Mouse (Mus musculus) embryonic facial prominence, embryonic 11.5 days (tissue): ENCODE measurements around the gene Nagk. TPM values are rescaled to one million over a fixed set of nuclear protein-coding genes. Genes with fewer than 3 reads are reported as not detected.
"Not testable (repeated sequence)": the region's sequence is repeated elsewhere in the genome, so short reads cannot be mapped to it uniquely, and the experiment has no call there.

ENCODE experiments used
- ATAC-seq: fragments of 200-750 bp; cut with Nextera tagmentation; replicated peaks from 2 replicates; pipeline ENCODE4 v1.8.0; 2017; ENCODE audit warnings: low read depth; ENCODE audit not compliant: insufficient number of reproducible peaks, low FRiP score, low TSS enrichment
- DNase-seq: peaks from one replicate; pipeline ENCODE4 v3.0.0-alpha.2; 2015; ENCODE audit warnings: low spot score
- H3K27ac ChIP-seq: fragments of 300-500 bp; sonication (generic); replicated peaks from 2 replicates; pipeline ENCODE4 v1.5.1; 2014; ENCODE audit warnings: mild to moderate bottlenecking, low read depth, low read length, control low read depth
- H3K27me3 ChIP-seq: fragments of 300-500 bp; sonication (generic); 2 replicates; pipeline ENCODE4 v1.6.1; 2014; ENCODE audit warnings: mild to moderate bottlenecking, low read length, moderate library complexity, mixed read lengths; ENCODE audit not compliant: control insufficient read depth, insufficient read depth
- H3K36me3 ChIP-seq: fragments of 300-500 bp; sonication (generic); replicated peaks from 2 replicates; pipeline ENCODE4 v1.6.1; 2014; ENCODE audit warnings: low read depth, mild to moderate bottlenecking, low read length, moderate library complexity, mixed read lengths; ENCODE audit not compliant: control insufficient read depth, insufficient read depth
- H3K4me1 ChIP-seq: fragments of 300-500 bp; sonication (generic); 2 replicates; pipeline ENCODE4 v1.6.1; 2014; ENCODE audit warnings: low read length, mixed read lengths; ENCODE audit not compliant: control insufficient read depth, insufficient read depth
- H3K4me2 ChIP-seq: fragments of 300-500 bp; sonication (generic); 2 replicates; pipeline ENCODE4 v1.6.1; 2014; ENCODE audit warnings: low read depth, mild to moderate bottlenecking, control low read depth, low read length, moderate library complexity
- H3K4me3 ChIP-seq: fragments of 300-500 bp; sonication (generic); 2 replicates; pipeline ENCODE4 v1.5.1; 2014; ENCODE audit warnings: low read depth, low read length, control low read depth
- H3K9ac ChIP-seq: fragments of 300-500 bp; sonication (generic); replicated peaks from 2 replicates; pipeline ENCODE4 v1.6.1; 2014; ENCODE audit warnings: mild to moderate bottlenecking, control low read depth, low read length
- H3K9me3 ChIP-seq: fragments of 300-500 bp; sonication (generic); replicated peaks from 2 replicates; pipeline ENCODE4 v1.6.1; 2016; ENCODE audit warnings: mild to moderate bottlenecking, low read length, inconsistent platforms, mixed read lengths; ENCODE audit not compliant: control insufficient read depth
- WGBS: fragments of 180-500 bp; shearing (Covaris S2); extraction: QIAGEN DNeasy Blood & Tissue Kit; methylation state at CpG from one replicate; pipeline ENCODE4 v1.1.7; 2014; 5-methylcytosine and 5-hydroxymethylcytosine counted together
- polyA plus RNA-seq: library from polyadenylated mRNA; unstranded; fragments of >200 nt; fragmentation: Nextera tagmentation; extraction: Ambion mirVana; gene quantifications from 2 replicates; pipeline ENCODE4 v1.2.1, GENCODE M21; 2014

Gene Nagk
- polyA plus RNA-seq, 1 experiment from 2014 or later: 28.9 TPM

DNA sequence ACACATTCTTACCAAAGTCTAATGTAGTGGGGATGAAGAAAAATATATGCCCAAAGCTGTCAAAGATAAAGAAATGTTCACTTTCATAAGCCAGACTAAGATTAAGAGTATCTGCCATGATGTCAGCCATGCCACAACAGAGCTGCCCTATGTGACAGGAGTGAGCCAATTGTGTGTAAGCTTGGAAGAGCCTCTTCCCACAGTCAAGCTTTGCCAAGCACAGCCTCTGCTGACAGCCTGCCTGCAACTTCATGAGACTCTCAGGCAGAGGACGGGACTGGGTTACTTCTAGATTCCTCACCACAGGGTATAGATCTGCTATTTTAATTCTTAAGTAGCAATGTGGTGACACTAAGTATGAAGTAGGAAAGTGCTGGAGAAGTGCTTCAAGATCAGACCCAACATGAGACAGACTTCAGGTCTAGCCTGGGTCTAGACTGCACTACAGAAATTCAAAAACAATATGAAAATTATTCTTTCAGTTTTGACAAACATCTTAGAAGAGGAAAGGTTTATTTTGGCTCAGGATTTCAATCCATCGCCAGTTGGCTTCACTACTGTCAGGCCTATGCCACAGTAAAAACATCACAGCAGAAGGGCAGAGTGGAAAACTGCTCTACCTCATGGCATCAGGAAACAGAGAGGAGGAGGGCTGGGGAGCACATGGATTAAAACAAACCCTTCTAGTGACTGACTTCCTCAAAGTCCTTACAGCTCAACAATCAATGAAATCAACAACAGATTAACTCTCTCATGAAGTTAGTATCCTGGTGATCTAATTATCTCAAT is 26.1 kb downstream of the Nagk start:
- H3K4me1 ChIP-seq: no peaks in the 10 kb centered on the region
- no peaks in the 10 kb centered on the region for H3K27me3 ChIP-seq
- H3K4me2 ChIP-seq: no peak overlapping the region
- H3K9me3 ChIP-seq: no peaks in the 10 kb centered on the region
- WGBS: 86% methylated on average over 2 of the region's 2 CpGs
- no peak overlapping the region for H3K9ac ChIP-seq
- H3K4me3 ChIP-seq: no peak overlapping the region
- ATAC-seq: no peak
- no peak overlapping the region for H3K27ac ChIP-seq
- H3K36me3 ChIP-seq: no peaks in the 10 kb centered on the region
- DNase-seq: no peak

- ATAC-seq: no peak
- 77% methylated on average over 2 of the region's 2 CpGs for WGBS
- Histone ChIP-seq H3K9ac (no peak overlapping the region), H3K4me3 (no peak overlapping the region), H3K4me2 (no peak overlapping the region), H3K27me3 (no peaks in the 10 kb centered on the region), H3K9me3 (no peaks in the 10 kb centered on the region), H3K27ac (no peak overlapping the region), H3K36me3 (no peaks in the 10 kb centered on the region), H3K4me1 (no peaks in the 10 kb centered on the region)
- DNase-seq: no peak
Measured at GRCm38 (mm10) chr6:83821856-83822255, 27.1 kb downstream of the Nagk start.

DNA sequence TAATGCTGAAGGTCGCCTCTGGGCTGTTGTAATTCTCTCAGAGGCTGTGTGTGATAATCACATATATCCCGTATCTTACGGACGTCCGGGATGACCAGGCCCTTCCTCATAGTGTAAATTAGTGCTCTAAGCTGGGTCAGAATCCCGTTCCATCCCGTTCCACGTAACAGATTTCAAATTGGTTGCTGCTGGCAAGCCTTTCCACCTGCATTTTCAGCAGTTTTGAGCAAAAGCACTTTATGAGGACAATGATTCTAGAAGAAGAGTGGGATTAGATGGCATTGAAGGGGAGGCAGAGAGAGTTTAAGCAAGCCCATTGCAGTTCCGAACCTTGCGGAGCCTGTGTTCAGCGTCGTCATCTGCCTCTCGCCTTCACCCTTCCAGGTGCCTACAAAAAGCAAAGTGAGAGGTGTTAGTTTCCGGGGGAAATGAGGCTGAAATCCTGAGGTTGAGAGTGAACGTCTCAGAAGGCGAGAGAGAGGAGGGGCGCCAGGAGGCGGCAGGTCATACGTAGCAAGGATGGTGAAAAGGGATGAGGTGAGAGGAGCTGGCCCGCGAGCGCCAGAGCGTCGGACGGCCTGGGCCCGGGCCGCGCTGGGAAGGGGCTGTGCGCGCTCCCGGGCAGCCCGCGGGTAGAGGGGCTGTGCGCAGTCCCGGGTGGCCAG is 36.3 kb downstream of the Nagk start:
- Histone ChIP-seq H3K9me3 (no peaks in the 10 kb centered on the region), H3K36me3 (no peaks in the 10 kb centered on the region), H3K4me3 (peak overlapping the region; percentile 72), H3K4me2 (peak overlapping the region; percentile 74), H3K27me3 (no peaks in the 10 kb centered on the region), H3K9ac (peak overlapping the region; percentile 84), H3K4me1 (no peaks in the 10 kb centered on the region), H3K27ac (peak overlapping the region; percentile 73)
- WGBS: 3% methylated on average over 35 of the region's 35 CpGs
- DNase-seq: peak; percentile 21
- no peak for ATAC-seq

- H3K9me3 ChIP-seq: no peaks in the 10 kb centered on the region
- H3K4me3 ChIP-seq: peak within 1 kb of the TSS; percentile 72
- DNase-seq (peak; percentile 99), ATAC-seq (peak; percentile 98)
- peak within 1 kb of the TSS; percentile 73 for H3K27ac ChIP-seq
- peak within 1 kb of the TSS; percentile 84 for H3K9ac ChIP-seq
- H3K27me3 ChIP-seq: no peaks in the 10 kb centered on the region
- no peaks in the 10 kb centered on the region for H3K36me3 ChIP-seq
- H3K4me2 ChIP-seq: peak within 1 kb of the TSS; percentile 74
- no peaks in the 10 kb centered on the region for H3K4me1 ChIP-seq
- 0% methylated on average over 24 of the region's 37 CpGs for WGBS
Measured at GRCm38 (mm10) chr6:83831606-83832123, 36.9 kb downstream of the Nagk start, which contains the start of gene Paip2b. Gene Paip2b (minus strand): TSS chr6:83831741.

- not testable (repeated sequence) for H3K36me3 ChIP-seq, ATAC-seq, H3K9me3 ChIP-seq, DNase-seq, H3K4me3 ChIP-seq, H3K27me3 ChIP-seq, H3K4me1 ChIP-seq, H3K27ac ChIP-seq
- peak overlapping the region; percentile 22; the same call in 1 of the 2 replicates for H3K9ac ChIP-seq
- peak overlapping the region; percentile 16; the same call in 1 of the 2 replicates for H3K4me2 ChIP-seq
- WGBS: 34% methylated on average over 1 of the region's 1 CpGs
Measured at GRCm38 (mm10) chr6:83832393-83832792, 37.6 kb downstream of the Nagk start.

DNA sequence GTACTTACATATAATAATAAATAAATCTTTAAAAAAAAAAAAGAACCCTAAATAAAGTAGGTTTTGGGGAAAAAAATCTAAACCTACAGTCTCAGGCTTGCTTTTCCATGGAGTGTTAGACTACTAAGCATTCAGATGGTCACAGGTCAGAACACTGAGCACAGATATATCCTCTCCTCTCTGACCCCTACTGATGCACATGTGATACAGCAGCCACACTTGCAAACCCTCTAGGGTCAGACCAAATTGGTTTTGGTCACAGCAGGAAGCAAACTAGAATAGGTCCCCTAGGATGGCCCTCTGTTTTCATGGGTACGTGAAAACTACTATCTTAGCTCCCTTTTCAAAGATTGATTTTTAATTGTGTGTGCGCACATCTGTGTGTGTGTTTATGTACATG is 42.0 kb downstream of the Nagk start:
- H3K4me1 ChIP-seq: no peaks in the 10 kb centered on the region
- ATAC-seq (no peak), DNase-seq (no peak)
- H3K9ac ChIP-seq: no peak overlapping the region
- H3K27me3 ChIP-seq: no peaks in the 10 kb centered on the region
- WGBS: 81% methylated on average over 2 of the region's 2 CpGs
- H3K9me3 ChIP-seq: no peaks in the 10 kb centered on the region
- no peaks in the 10 kb centered on the region for H3K36me3 ChIP-seq
- H3K4me2 ChIP-seq: no peak overlapping the region
- no peak overlapping the region for H3K27ac ChIP-seq
- no peak overlapping the region for H3K4me3 ChIP-seq

- Histone ChIP-seq H3K4me2 (no peak overlapping the region), H3K9ac (no peak overlapping the region), H3K9me3 (no peaks in the 10 kb centered on the region), H3K4me1 (no peaks in the 10 kb centered on the region), H3K27ac (no peak overlapping the region), H3K27me3 (no peaks in the 10 kb centered on the region), H3K36me3 (no peaks in the 10 kb centered on the region), H3K4me3 (no peak overlapping the region)
- no peak for DNase-seq
- no peak for ATAC-seq
- WGBS: 86% methylated on average over 2 of the region's 2 CpGs
Measured at GRCm38 (mm10) chr6:83838046-83838445, 43.3 kb downstream of the Nagk start.

GRCm38 (mm10) chr6:83840086-83840485 is 45.3 kb downstream of the Nagk start:
- H3K4me2 ChIP-seq: no peak overlapping the region
- 79% methylated on average over 6 of the region's 6 CpGs for WGBS

More at GRCm38 (mm10) chr6:83840086-83840485, 45.3 kb downstream of the Nagk start:
- no peaks in the 10 kb centered on the region for H3K27me3 ChIP-seq
- ATAC-seq: no peak
- H3K4me1 ChIP-seq: no peaks in the 10 kb centered on the region
- H3K27ac ChIP-seq: no peak overlapping the region
- no peak overlapping the region for H3K9ac ChIP-seq
- H3K36me3 ChIP-seq: no peaks in the 10 kb centered on the region
- DNase-seq: no peak
- H3K9me3 ChIP-seq: no peaks in the 10 kb centered on the region
- no peak overlapping the region for H3K4me3 ChIP-seq
